Mouse (Mus musculus) ES-Bruce4 (cell line): ENCODE results near the gene Hpse. TPM values are rescaled to one million over a fixed set of nuclear protein-coding genes. Genes with fewer than 3 reads are reported as not detected.
A peak's percentile ranks its signal among the peaks of the same experiment; 100 is the strongest.

Experiments used
- H3K27ac ChIP-seq: 2 replicates; pipeline ENCODE4 v1.5.1; 2012; ENCODE audit warnings: low read length, inconsistent platforms; ENCODE audit not compliant: insufficient read depth
- H3K27me3 ChIP-seq: 2 replicates; pipeline ENCODE4 v1.6.1; 2012; ENCODE audit warnings: mild to moderate bottlenecking, low read length, inconsistent platforms; ENCODE audit not compliant: control insufficient read depth, poor library complexity, insufficient read depth, severe bottlenecking
- H3K36me3 ChIP-seq: 2 replicates; pipeline ENCODE4 v1.6.1; 2012; ENCODE audit warnings: inconsistent platforms, mild to moderate bottlenecking, low read length, moderate library complexity; ENCODE audit not compliant: control insufficient read depth, poor library complexity, insufficient read depth, severe bottlenecking
- H3K4me1 ChIP-seq: one replicate; pipeline ENCODE4 v1.8.1; 2011; ENCODE audit warnings: low read length; ENCODE audit not compliant: control insufficient read depth, insufficient read depth
- H3K4me3 ChIP-seq: 2 replicates; pipeline ENCODE4 v1.5.1; 2011; ENCODE audit warnings: low read depth, mild to moderate bottlenecking, low read length
- H3K9ac ChIP-seq: 2 replicates; pipeline ENCODE4 v1.6.1; 2012; ENCODE audit warnings: low read depth, mild to moderate bottlenecking, inconsistent platforms; ENCODE audit not compliant: poor library complexity, severe bottlenecking
- H3K9me3 ChIP-seq: replicated peaks from 2 replicates; pipeline ENCODE4 v1.6.1; 2012; ENCODE audit warnings: mild to moderate bottlenecking, low read length, inconsistent platforms; ENCODE audit not compliant: control insufficient read depth, poor library complexity, insufficient read depth, severe bottlenecking
- CTCF ChIP-seq: IDR thresholded peaks from one replicate; pipeline ENCODE4 v1.8.1; 2011; ENCODE audit warnings: low read depth, low read length
- EP300 ChIP-seq: IDR thresholded peaks from 2 replicates; pipeline ENCODE4 v1.6.1; 2011; ENCODE audit warnings: low read depth, low read length; ENCODE audit not compliant: insufficient read depth
- POLR2A ChIP-seq: IDR thresholded peaks from one replicate; pipeline ENCODE4 v1.8.1; 2011; ENCODE audit warnings: low read length; ENCODE audit not compliant: insufficient read depth
- polyA plus RNA-seq: library from polyadenylated mRNA; stranded (reverse); fragments of >200 nt; gene quantifications from 2 replicates; pipeline ENCODE4 v1.2.4, GENCODE M21; 2011; ENCODE audit warnings: low read depth; ENCODE audit not compliant: missing spikeins, insufficient read depth, insufficient read length

Hpse gene
- polyA plus RNA-seq: 0.29 TPM in 1 of 2 replicates, not detected in the other

- Histone ChIP-seq H3K4me3 (peak within 1 kb of the TSS; percentile 46), H3K9ac (peak within 1 kb of the TSS; percentile 49), H3K4me1 (no peaks in the 10 kb centered on the region), H3K27me3 (no peaks in the 10 kb centered on the region), H3K9me3 (no peaks in the 10 kb centered on the region), H3K27ac (no peak within 1 kb of the TSS), H3K36me3 (no peaks in the 10 kb centered on the region)
- no peak for TF ChIP-seq EP300
- no peak for TF ChIP-seq CTCF
- no peak for TF ChIP-seq POLR2A
Observed at GRCm38 (mm10) chr5:100719235-100720088, at the start of gene Hpse. Gene Hpse (minus strand): TSS chr5:100719716.

- no peak overlapping the region; the same call in 1 of the 2 replicates for H3K27ac ChIP-seq
- H3K27me3 ChIP-seq: no peaks in the 10 kb centered on the region
- H3K9me3 ChIP-seq: no peaks in the 10 kb centered on the region
- H3K4me1 ChIP-seq: no peaks in the 10 kb centered on the region
- peak overlapping the region; percentile 52 for H3K9ac ChIP-seq
- peak overlapping the region; percentile 74 for H3K4me3 ChIP-seq
- H3K36me3 ChIP-seq: peaks cover 28% of the 10 kb centered on the region
- peak; percentile 5 for TF ChIP-seq POLR2A
- no peak for TF ChIP-seq EP300
Observed at GRCm38 (mm10) chr5:100766026-100766425, 46.5 kb upstream of the Hpse start.

GRCm38 (mm10) chr5:100761736-100762135 is 42.2 kb upstream of the Hpse start:
- Histone ChIP-seq H3K9ac (no peak overlapping the region), H3K27ac (no peak overlapping the region), H3K4me1 (no peaks in the 10 kb centered on the region), H3K36me3 (peaks cover 10% of the 10 kb centered on the region), H3K27me3 (no peaks in the 10 kb centered on the region), H3K9me3 (no peaks in the 10 kb centered on the region; the same call in 1 of the 2 replicates), H3K4me3 (no peak overlapping the region)
- TF ChIP-seq CTCF: no peak
- no peak for TF ChIP-seq EP300
- TF ChIP-seq POLR2A: no peak

GRCm38 (mm10) chr5:100760049-100760663 is 40.6 kb upstream of the Hpse start:
- no peak overlapping the region for H3K4me3 ChIP-seq
- H3K9me3 ChIP-seq: no peaks in the 10 kb centered on the region; the same call in 1 of the 2 replicates
- H3K4me1 ChIP-seq: no peaks in the 10 kb centered on the region
- H3K27ac ChIP-seq: no peak overlapping the region
- TF ChIP-seq CTCF: no peak
- TF ChIP-seq POLR2A: no peak
- no peak for TF ChIP-seq EP300
- no peaks in the 10 kb centered on the region for H3K27me3 ChIP-seq
- no peak overlapping the region for H3K9ac ChIP-seq
- peaks cover 10% of the 10 kb centered on the region for H3K36me3 ChIP-seq

GRCm38 (mm10) chr5:100758121-100758520 is 38.6 kb upstream of the Hpse start:
- Histone ChIP-seq H3K27ac (no peak overlapping the region), H3K27me3 (no peaks in the 10 kb centered on the region), H3K4me1 (no peaks in the 10 kb centered on the region), H3K4me3 (no peak overlapping the region), H3K9me3 (no peaks in the 10 kb centered on the region; the same call in 1 of the 2 replicates), H3K9ac (no peak overlapping the region), H3K36me3 (peaks cover 3% of the 10 kb centered on the region; the same call in 1 of the 2 replicates)
- no peak for TF ChIP-seq POLR2A
- TF ChIP-seq EP300: no peak
- TF ChIP-seq CTCF: no peak

GRCm38 (mm10) chr5:100753407-100753806 is 33.9 kb upstream of the Hpse start:
- H3K9ac ChIP-seq: no peak overlapping the region
- no peak overlapping the region for H3K4me3 ChIP-seq
- no peaks in the 10 kb centered on the region for H3K27me3 ChIP-seq
- TF ChIP-seq POLR2A (no peak), EP300 (0 out of 2 replicates have a peak, but pooled peaks have one; percentile 29)
- no peaks in the 10 kb centered on the region for H3K4me1 ChIP-seq
- H3K36me3 ChIP-seq: no peaks in the 10 kb centered on the region
- no peak overlapping the region for H3K27ac ChIP-seq
- H3K9me3 ChIP-seq: no peaks in the 10 kb centered on the region; the same call in 1 of the 2 replicates
